Mouse (Mus musculus): ENCODE data around the gene Ninj1. TPM values are rescaled to one million over a fixed set of nuclear protein-coding genes. Genes with fewer than 3 reads are reported as not detected.

Ninj1 gene
- total and polyA plus RNA-seq, 2 experiments from 2014 or later: 50.0 to 54.4 TPM

- no peaks in the 10 kb centered on the region for H3K36me3 ChIP-seq (ENCODE audit: insufficient read depth, low read length)
- H3K9ac ChIP-seq (replicated peaks; ENCODE audit: low read length): 0 out of 2 replicates have a peak overlapping the region, but pooled peaks have one; percentile 9
- no peak for ATAC-seq
- H3K4me3 ChIP-seq (ENCODE audit: low read length): no peak overlapping the region
- H3K27me3 ChIP-seq (ENCODE audit: insufficient read depth, low read length): no peaks in the 10 kb centered on the region; the same call in 1 of the 2 replicates
- H3K4me1 ChIP-seq (ENCODE audit: insufficient read depth, low read length): no peaks in the 10 kb centered on the region
- WGBS: 49% methylated on average over 7 of the region's 7 CpGs
- H3K4me2 ChIP-seq (ENCODE audit: low read depth, low read length): no peak overlapping the region
- no peak for DNase-seq (ENCODE audit: low spot score)
- no peak for TF ChIP-seq CTCF (IDR thresholded peaks at IDR 0.05; ENCODE audit: low read depth)
- H3K27ac ChIP-seq: no peak overlapping the region
- no peaks in the 10 kb centered on the region for H3K9me3 ChIP-seq (ENCODE audit: low read length)
Measured at GRCm38 (mm10) chr13:49154621-49155020, 32.7 kb upstream of the Ninj1 start.

DNA sequence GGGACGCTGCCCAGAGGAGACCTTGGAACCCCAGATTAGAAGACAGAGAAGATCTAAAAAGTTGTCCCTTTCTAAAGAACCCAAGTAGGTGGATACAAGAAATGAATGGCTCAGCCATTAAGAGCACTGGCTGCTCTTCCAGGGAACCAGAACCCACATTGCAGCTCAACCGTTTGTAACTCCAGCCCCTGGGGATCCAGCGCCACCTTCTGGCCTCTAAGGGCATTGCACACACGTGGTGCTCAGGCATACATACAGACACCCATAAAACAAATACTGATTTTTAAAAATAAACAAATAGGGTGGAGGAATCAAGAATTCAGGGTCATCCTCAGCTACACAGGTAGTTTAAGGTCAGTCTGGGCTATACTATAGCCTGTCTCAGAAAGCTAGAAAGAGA, 30.6 kb upstream of the Ninj1 start:
- peak; percentile 59 for TF ChIP-seq CTCF (IDR thresholded peaks at IDR 0.05; ENCODE audit: low read depth)
- Histone ChIP-seq H3K27me3 (ENCODE audit: insufficient read depth, low read length) (no peaks in the 10 kb centered on the region), H3K27ac (no peak overlapping the region), H3K4me1 (ENCODE audit: insufficient read depth, low read length) (no peaks in the 10 kb centered on the region), H3K9ac (replicated peaks; ENCODE audit: low read length) (no peak overlapping the region), H3K9me3 (ENCODE audit: low read length) (no peaks in the 10 kb centered on the region), H3K4me2 (ENCODE audit: low read depth, low read length) (no peak overlapping the region), H3K36me3 (ENCODE audit: insufficient read depth, low read length) (no peaks in the 10 kb centered on the region), H3K4me3 (ENCODE audit: low read length) (no peak overlapping the region)
- DNase-seq (ENCODE audit: low spot score): no peak
- WGBS: 71% methylated on average over 4 of the region's 4 CpGs
- ATAC-seq: no peak

DNA sequence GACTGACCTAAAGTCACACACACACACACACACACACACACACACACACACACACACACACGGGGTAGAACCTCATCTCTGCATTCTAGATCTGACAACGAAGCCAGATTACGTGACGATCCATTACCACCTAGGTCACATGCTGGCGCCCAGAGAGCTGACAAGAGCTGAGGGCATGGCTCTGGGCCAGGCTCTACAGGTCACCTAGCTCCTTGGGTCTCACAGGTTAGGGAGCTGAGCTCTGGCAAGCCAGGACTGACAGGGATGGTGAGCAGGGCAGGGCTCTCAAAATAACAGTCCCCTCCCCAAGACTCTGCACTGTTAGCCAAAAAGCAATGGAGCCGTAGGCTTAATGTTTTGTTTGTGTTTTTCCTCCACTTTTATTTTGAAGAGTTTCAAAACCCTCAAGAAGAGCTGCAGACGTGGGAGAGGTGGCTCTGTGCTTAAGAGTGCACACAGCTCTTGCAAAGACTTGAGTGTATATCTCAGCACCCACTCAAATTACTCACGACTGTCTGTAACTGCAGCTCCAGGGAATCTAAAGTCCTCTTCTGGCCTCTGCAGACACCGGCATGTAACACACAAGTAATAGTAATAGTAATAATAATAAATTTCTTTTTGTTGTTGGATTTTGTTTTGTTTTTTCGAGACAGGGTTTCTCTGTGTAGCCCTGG, 29.1 kb upstream of the Ninj1 start:
- H3K4me2 ChIP-seq (ENCODE audit: low read depth, low read length): no peak overlapping the region
- no peak for TF ChIP-seq CTCF (IDR thresholded peaks at IDR 0.05; ENCODE audit: low read depth)
- H3K4me1 ChIP-seq (ENCODE audit: insufficient read depth, low read length): no peaks in the 10 kb centered on the region
- no peaks in the 10 kb centered on the region for H3K36me3 ChIP-seq (ENCODE audit: insufficient read depth, low read length)
- ATAC-seq (no peak), DNase-seq (ENCODE audit: low spot score) (no peak)
- H3K27me3 ChIP-seq (ENCODE audit: insufficient read depth, low read length): no peaks in the 10 kb centered on the region
- WGBS: 79% methylated on average over 10 of the region's 10 CpGs
- H3K4me3 ChIP-seq (ENCODE audit: low read length): no peak overlapping the region
- no peaks in the 10 kb centered on the region for H3K9me3 ChIP-seq (ENCODE audit: low read length)
- H3K9ac ChIP-seq (replicated peaks; ENCODE audit: low read length): no peak overlapping the region
- no peak overlapping the region for H3K27ac ChIP-seq

DNA sequence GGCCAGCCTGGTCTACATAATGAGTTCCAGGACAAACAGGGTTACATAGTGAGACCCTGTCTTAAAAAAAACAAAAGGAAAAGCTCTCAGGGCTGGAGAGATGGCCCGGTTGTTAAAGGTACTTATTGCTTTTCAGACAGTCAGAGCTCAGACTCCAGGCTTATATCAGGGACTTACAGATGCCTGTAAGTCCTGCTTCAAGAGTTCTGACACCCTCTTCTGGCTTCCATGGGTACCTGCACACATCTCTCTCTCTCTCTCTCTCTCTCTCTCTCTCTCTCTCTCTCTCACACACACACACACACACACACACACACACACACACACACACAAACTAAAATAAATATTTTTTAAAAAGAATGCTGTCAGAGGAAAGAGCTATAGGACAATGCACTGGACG, 26.0 kb upstream of the Ninj1 start:
- H3K27me3 ChIP-seq (ENCODE audit: insufficient read depth, low read length): no peaks in the 10 kb centered on the region
- no peak for DNase-seq (ENCODE audit: low spot score)
- H3K36me3 ChIP-seq (ENCODE audit: insufficient read depth, low read length): no peaks in the 10 kb centered on the region
- H3K4me1 ChIP-seq (ENCODE audit: insufficient read depth, low read length): no peaks in the 10 kb centered on the region
- no peaks in the 10 kb centered on the region for H3K9me3 ChIP-seq (ENCODE audit: low read length)
- no peak overlapping the region for H3K27ac ChIP-seq
- 66% methylated on average over 2 of the region's 2 CpGs for WGBS
- TF ChIP-seq CTCF (IDR thresholded peaks at IDR 0.05; ENCODE audit: low read depth): no peak; the same call in 1 of the 2 replicates
- H3K4me2 ChIP-seq (ENCODE audit: low read depth, low read length): no peak overlapping the region
- H3K9ac ChIP-seq (replicated peaks; ENCODE audit: low read length): no peak overlapping the region
- no peak overlapping the region for H3K4me3 ChIP-seq (ENCODE audit: low read length)
- ATAC-seq: no peak

DNA sequence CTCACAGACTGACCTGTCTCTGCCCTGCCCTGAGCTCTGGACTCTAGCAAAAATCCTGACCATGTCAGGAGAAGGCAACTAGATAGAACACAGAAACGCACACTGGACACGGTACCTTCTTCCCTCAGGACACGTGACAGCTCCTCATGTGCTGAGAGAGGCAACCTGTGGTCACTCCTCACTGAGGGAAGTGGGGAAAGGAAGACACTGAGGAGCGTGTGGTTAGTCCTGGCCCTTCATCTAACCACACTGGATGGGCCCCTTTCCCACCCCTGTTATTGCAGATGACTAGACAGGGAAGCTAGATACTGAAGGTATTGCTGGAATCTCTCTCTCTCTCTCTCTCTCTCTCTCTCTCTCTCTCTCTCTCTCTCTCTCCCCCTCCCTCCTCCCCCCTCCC, 24.6 kb upstream of the Ninj1 start:
- DNase-seq (ENCODE audit: low spot score): no peak
- H3K9ac ChIP-seq (replicated peaks; ENCODE audit: low read length): no peak overlapping the region
- WGBS: 70% methylated on average over 4 of the region's 4 CpGs
- no peaks in the 10 kb centered on the region for H3K36me3 ChIP-seq (ENCODE audit: insufficient read depth, low read length)
- H3K4me1 ChIP-seq (ENCODE audit: insufficient read depth, low read length): no peaks in the 10 kb centered on the region
- ATAC-seq: no peak
- no peak for TF ChIP-seq CTCF (IDR thresholded peaks at IDR 0.05; ENCODE audit: low read depth)
- no peaks in the 10 kb centered on the region for H3K9me3 ChIP-seq (ENCODE audit: low read length)
- H3K4me3 ChIP-seq (ENCODE audit: low read length): no peak overlapping the region
- no peak overlapping the region for H3K4me2 ChIP-seq (ENCODE audit: low read depth, low read length)
- no peaks in the 10 kb centered on the region for H3K27me3 ChIP-seq (ENCODE audit: insufficient read depth, low read length)
- no peak overlapping the region for H3K27ac ChIP-seq

- Histone ChIP-seq H3K4me1 (ENCODE audit: insufficient read depth, low read length) (no peaks in the 10 kb centered on the region), H3K27me3 (ENCODE audit: insufficient read depth, low read length) (no peaks in the 10 kb centered on the region), H3K4me2 (ENCODE audit: low read depth, low read length) (no peak overlapping the region), H3K4me3 (ENCODE audit: low read length) (no peak overlapping the region), H3K9ac (replicated peaks; ENCODE audit: low read length) (no peak overlapping the region), H3K9me3 (ENCODE audit: low read length) (no peaks in the 10 kb centered on the region), H3K27ac (no peak overlapping the region), H3K36me3 (ENCODE audit: insufficient read depth, low read length) (no peaks in the 10 kb centered on the region)
- no peak for TF ChIP-seq CTCF (IDR thresholded peaks at IDR 0.05; ENCODE audit: low read depth)
- DNase-seq (ENCODE audit: low spot score) (no peak), ATAC-seq (no peak)
- WGBS: 81% methylated on average over 7 of the region's 7 CpGs
Measured at GRCm38 (mm10) chr13:49163645-49164044, 23.6 kb upstream of the Ninj1 start.

GRCm38 (mm10) chr13:49167081-49167480, 20.2 kb upstream of the Ninj1 start:
- TF ChIP-seq CTCF (IDR thresholded peaks at IDR 0.05; ENCODE audit: low read depth): no peak
- Histone ChIP-seq H3K27ac (no peak overlapping the region), H3K27me3 (ENCODE audit: insufficient read depth, low read length) (no peaks in the 10 kb centered on the region), H3K36me3 (ENCODE audit: insufficient read depth, low read length) (no peaks in the 10 kb centered on the region), H3K9me3 (ENCODE audit: low read length) (no peaks in the 10 kb centered on the region), H3K9ac (replicated peaks; ENCODE audit: low read length) (no peak overlapping the region), H3K4me1 (ENCODE audit: insufficient read depth, low read length) (no peaks in the 10 kb centered on the region), H3K4me3 (ENCODE audit: low read length) (no peak overlapping the region), H3K4me2 (ENCODE audit: low read depth, low read length) (no peak overlapping the region)
- ATAC-seq (no peak), DNase-seq (ENCODE audit: low spot score) (no peak)
- 69% methylated on average over 9 of the region's 9 CpGs for WGBS
